Mouse (Mus musculus) liver, adult 2 months (tissue): ENCODE results near the gene Sp7. TPM values are rescaled to one million over a fixed set of nuclear protein-coding genes. Genes with fewer than 3 reads are reported as not detected.

Experiments used
- DNase-seq: peaks from one replicate; pipeline ENCODE4 v3.0.0-alpha.2; 2011; ENCODE audit warnings: low read depth, low spot score; ENCODE audit errors: extremely low read depth
- H3K27ac ChIP-seq: fragments of 200-500 bp; replicated peaks from 2 replicates; pipeline ENCODE4 v1.5.1; 2012; ENCODE audit warnings: low read depth, mild to moderate bottlenecking, control low read depth, inconsistent platforms, low read length; ENCODE audit not compliant: insufficient read depth
- H3K27me3 ChIP-seq: fragments of 200-500 bp; 2 replicates; pipeline ENCODE4 v1.6.1; 2012; ENCODE audit warnings: mild to moderate bottlenecking, moderate library complexity, low read length, inconsistent platforms; ENCODE audit not compliant: control insufficient read depth, insufficient read depth
- H3K36me3 ChIP-seq: fragments of 200-500 bp; 2 replicates; pipeline ENCODE4 v1.6.1; 2012; ENCODE audit warnings: low read length, inconsistent platforms; ENCODE audit not compliant: control insufficient read depth, insufficient read depth
- H3K4me1 ChIP-seq: fragments of 200-500 bp; 2 replicates; pipeline ENCODE4 v1.6.1; 2011; ENCODE audit warnings: low read length; ENCODE audit not compliant: control insufficient read depth, insufficient read depth
- H3K4me3 ChIP-seq: fragments of 200-500 bp; 2 replicates; pipeline ENCODE4 v1.5.1; 2011; ENCODE audit warnings: low read depth, mild to moderate bottlenecking, control low read depth, low read length, moderate library complexity; ENCODE audit not compliant: insufficient read depth
- H3K79me2 ChIP-seq: fragments of 200-500 bp; 2 replicates; pipeline ENCODE4 v1.6.1; 2012; ENCODE audit warnings: inconsistent platforms, mild to moderate bottlenecking, low read length, moderate library complexity; ENCODE audit not compliant: control insufficient read depth, insufficient read depth
- H3K9ac ChIP-seq: fragments of 200-500 bp; 2 replicates; pipeline ENCODE4 v1.6.1; 2012; ENCODE audit warnings: low read depth, mild to moderate bottlenecking, control low read depth, inconsistent platforms, low read length
- CTCF ChIP-seq: fragments of 200-500 bp; IDR thresholded peaks from 2 replicates; pipeline ENCODE4 v1.5.1; 2011; ENCODE audit warnings: low read depth, low read length, control low read depth
- POLR2A ChIP-seq: fragments of 200-500 bp; IDR thresholded peaks from 2 replicates; pipeline ENCODE4 v1.6.1; 2011; ENCODE audit warnings: low read length, control low read depth; ENCODE audit not compliant: insufficient read depth; ENCODE audit errors: extremely low read depth
- WGBS: fragments of 180-500 bp; shearing (Covaris S2); methylation state at CpG from one replicate; pipeline ENCODE4 v1.1.7; 2018; 5-methylcytosine and 5-hydroxymethylcytosine counted together
- polyA plus RNA-seq: library from polyadenylated mRNA; depleted of rRNA; stranded (reverse); fragments of >200 nt; gene quantifications from 2 replicates; pipeline ENCODE4 v1.2.3, GENCODE M21; 2012
- total RNA-seq: library from RNA; depleted of rRNA; stranded (reverse); fragments of >200 nt; gene quantifications from 2 replicates; pipeline ENCODE4 v1.2.3, GENCODE M21; 2014

Sp7 gene
- total and polyA plus RNA-seq, 2 experiments = not detected

GRCm38 (mm10) chr15:102356501-102357325 lies 10.3 kb downstream of the Sp7 start:
- peaks cover 9% of the 10 kb centered on the region for H3K27me3 ChIP-seq
- no peaks in the 10 kb centered on the region for H3K36me3 ChIP-seq
- H3K27ac ChIP-seq = no peak overlapping the region
- TF ChIP-seq CTCF (no peak), POLR2A (no peak)
- peaks cover 3% of the 10 kb centered on the region; the same call in 1 of the 2 replicates for H3K4me1 ChIP-seq
- no peaks in the 10 kb centered on the region for H3K79me2 ChIP-seq
- 67% methylated on average over 16 of the region's 16 CpGs for WGBS
- no peak for DNase-seq
- H3K4me3 ChIP-seq = no peak overlapping the region
- H3K9ac ChIP-seq = no peak overlapping the region

DNA sequence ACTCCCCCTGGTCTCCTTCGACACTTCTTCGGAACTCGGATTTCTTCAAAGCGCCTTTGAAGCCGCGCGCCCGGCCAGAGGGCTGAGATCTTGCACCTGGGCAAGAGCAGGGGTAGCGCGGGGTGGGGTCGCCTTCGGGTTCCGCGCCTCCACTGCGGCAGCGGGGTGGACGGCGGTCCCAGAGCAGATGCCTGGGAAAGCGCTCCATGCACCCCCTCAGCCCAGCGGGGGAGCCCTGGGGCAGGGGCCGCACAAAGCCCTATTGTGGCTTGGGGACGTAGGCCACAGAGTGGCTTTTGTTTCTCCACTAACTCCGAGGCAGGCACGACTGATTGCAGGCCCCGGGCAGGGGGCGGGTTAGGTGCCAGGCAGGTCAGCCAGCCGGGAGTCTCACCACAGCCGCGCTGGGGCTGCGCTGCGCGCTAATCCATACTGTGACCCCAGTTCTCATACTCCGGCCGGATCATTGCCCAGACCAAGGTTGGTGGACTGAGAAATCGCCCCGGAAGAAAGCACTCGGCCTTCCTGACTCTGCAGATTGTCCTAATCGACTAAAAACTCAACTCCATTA lies 11.0 kb downstream of the Sp7 start:
- Histone ChIP-seq H3K9ac (peak overlapping the region; percentile 64), H3K4me1 (peaks cover 5% of the 10 kb centered on the region; the same call in 1 of the 2 replicates), H3K27ac (peak overlapping the region; percentile 8; the same call in 1 of the 2 replicates), H3K4me3 (peak overlapping the region; percentile 55), H3K79me2 (no peaks in the 10 kb centered on the region), H3K36me3 (no peaks in the 10 kb centered on the region), H3K27me3 (peaks cover 9% of the 10 kb centered on the region)
- TF ChIP-seq POLR2A = no peak
- TF ChIP-seq CTCF = no peak
- DNase-seq = no peak
- WGBS = 12% methylated on average over 38 of the region's 38 CpGs

- TF ChIP-seq CTCF (peak; percentile 28; the same call in 1 of the 2 replicates), POLR2A (no peak)
- Histone ChIP-seq H3K4me1 (peaks cover 5% of the 10 kb centered on the region; the same call in 1 of the 2 replicates), H3K9ac (peak overlapping the region; percentile 64), H3K27ac (peak overlapping the region; percentile 8; the same call in 1 of the 2 replicates), H3K4me3 (peak overlapping the region; percentile 55), H3K36me3 (no peaks in the 10 kb centered on the region), H3K79me2 (no peaks in the 10 kb centered on the region), H3K27me3 (peaks cover 9% of the 10 kb centered on the region)
- 1% methylated on average over 49 of the region's 49 CpGs for WGBS
- DNase-seq = no peak
Measured at GRCm38 (mm10) chr15:102355134-102355870, 11.7 kb downstream of the Sp7 start.

- H3K4me1 ChIP-seq = peaks cover 7% of the 10 kb centered on the region; the same call in 1 of the 2 replicates
- no peak overlapping the region for H3K4me3 ChIP-seq
- H3K27me3 ChIP-seq = peaks cover 9% of the 10 kb centered on the region
- 92% methylated on average over 2 of the region's 2 CpGs for WGBS
- no peak for TF ChIP-seq CTCF
- H3K36me3 ChIP-seq = no peaks in the 10 kb centered on the region
- DNase-seq = no peak
- no peak overlapping the region for H3K27ac ChIP-seq
- no peak overlapping the region for H3K9ac ChIP-seq
- H3K79me2 ChIP-seq = no peaks in the 10 kb centered on the region
Measured at GRCm38 (mm10) chr15:102353986-102354385, 13.0 kb downstream of the Sp7 start.

DNA sequence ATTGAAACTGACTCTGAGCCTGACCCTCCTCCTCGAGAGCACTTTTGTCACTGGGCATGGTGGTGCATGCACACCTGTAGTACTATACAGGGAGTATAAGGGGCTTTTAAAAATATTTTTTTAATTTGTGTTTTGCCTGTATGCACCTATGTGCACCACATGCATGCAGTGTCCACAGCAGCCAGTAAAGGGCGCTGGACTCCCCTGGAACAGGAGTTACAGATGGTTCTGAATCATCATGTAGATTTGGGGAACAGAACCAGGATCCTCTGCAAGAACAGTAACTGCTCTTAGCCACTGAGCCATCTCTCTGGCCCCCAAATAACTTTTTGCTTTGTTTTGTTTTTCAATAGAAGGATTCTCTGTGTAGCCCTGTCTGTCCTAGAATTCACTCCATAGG lies 14.8 kb downstream of the Sp7 start:
- Histone ChIP-seq H3K36me3 (no peaks in the 10 kb centered on the region), H3K9ac (no peak overlapping the region), H3K4me1 (peaks cover 7% of the 10 kb centered on the region; the same call in 1 of the 2 replicates), H3K27ac (no peak overlapping the region), H3K27me3 (peaks cover 5% of the 10 kb centered on the region), H3K79me2 (no peaks in the 10 kb centered on the region), H3K4me3 (no peak overlapping the region)
- no peak for TF ChIP-seq POLR2A
- peak; percentile 20; the same call in 1 of the 2 replicates for TF ChIP-seq CTCF
- 75% methylated on average over 2 of the region's 2 CpGs for WGBS
- DNase-seq = no peak
